Mouse (Mus musculus): ENCODE results near the gene Med13l.

Gene Med13l

GRCm38 (mm10) chr5:118556387-118556937, 4.0 kb upstream of the Med13l start:
- DNase-seq (ENCODE audit: low read depth), result no peak

GRCm38 (mm10) chr5:118558841-118559240, 1.6 kb upstream of the Med13l start:
- DNase-seq (ENCODE audit: low read depth), result no peak

GRCm38 (mm10) chr5:118559584-118560384, 695 bp upstream of the Med13l start:
- peak; percentile 94 for DNase-seq (ENCODE audit: low read depth)

- peak; percentile 46 for DNase-seq (ENCODE audit: low read depth)
Observed at GRCm38 (mm10) chr5:118561086-118561987, 858 bp downstream of the Med13l start.

GRCm38 (mm10) chr5:118562206-118562605, 1.7 kb downstream of the Med13l start:
- DNase-seq (ENCODE audit: low read depth), result no peak

- DNase-seq (ENCODE audit: low read depth), result peak; percentile 37
Observed at GRCm38 (mm10) chr5:118563590-118563989, 3.1 kb downstream of the Med13l start.

- no peak for DNase-seq (ENCODE audit: low read depth)
Observed at GRCm38 (mm10) chr5:118567395-118567794, 6.9 kb downstream of the Med13l start.

- DNase-seq (ENCODE audit: low read depth), result no peak
Observed at GRCm38 (mm10) chr5:118569017-118569416, 8.5 kb downstream of the Med13l start.

- no peak for DNase-seq (ENCODE audit: low read depth)
Observed at GRCm38 (mm10) chr5:118569606-118570580, 9.4 kb downstream of the Med13l start.

GRCm38 (mm10) chr5:118571504-118571903, 11.0 kb downstream of the Med13l start:
- DNase-seq (ENCODE audit: low read depth), result no peak

- peak; percentile 67 for DNase-seq (ENCODE audit: low read depth)
Observed at GRCm38 (mm10) chr5:118574236-118574635, 13.8 kb downstream of the Med13l start.

GRCm38 (mm10) chr5:118574997-118575396, 14.5 kb downstream of the Med13l start:
- no peak for DNase-seq (ENCODE audit: low read depth)

- no peak for DNase-seq (ENCODE audit: low read depth)
Observed at GRCm38 (mm10) chr5:118575909-118576308, 15.4 kb downstream of the Med13l start.

- DNase-seq (ENCODE audit: low read depth), result no peak
Observed at GRCm38 (mm10) chr5:118576731-118577130, 16.3 kb downstream of the Med13l start.

GRCm38 (mm10) chr5:118585355-118585754, 24.9 kb downstream of the Med13l start:
- DNase-seq (ENCODE audit: low read depth), result no peak

- DNase-seq (ENCODE audit: low read depth), result no peak
Observed at GRCm38 (mm10) chr5:118586560-118586959, 26.1 kb downstream of the Med13l start.

GRCm38 (mm10) chr5:118588381-118588925, 28.0 kb downstream of the Med13l start:
- DNase-seq (ENCODE audit: low read depth), result no peak

GRCm38 (mm10) chr5:118589186-118589892, 28.9 kb downstream of the Med13l start:
- DNase-seq (ENCODE audit: low read depth), result no peak

GRCm38 (mm10) chr5:118590868-118591267, 30.4 kb downstream of the Med13l start:
- DNase-seq (ENCODE audit: low read depth), result no peak

GRCm38 (mm10) chr5:118591826-118592499, 31.5 kb downstream of the Med13l start:
- peak; percentile 60 for DNase-seq (ENCODE audit: low read depth)
